Mouse (Mus musculus) monocyte, adult 59 days (primary cell): ENCODE measurements around the gene Cfap97. TPM values are rescaled to one million over a fixed set of nuclear protein-coding genes. Genes with fewer than 3 reads are reported as not detected.

ENCODE experiments used
- total RNA-seq, 2 experiments: library from RNA; stranded (reverse); gene quantifications; one replicate each; pipeline ENCODE4 v1.2.4; 2023

Gene Cfap97
- 1 to 10 TPM; 8.3 to 8.7 TPM for total RNA-seq

GRCm38 (mm10) chr8:46151202-46152062 lies at the start of gene Cfap97:
TSS of gene Cfap97 (plus strand) at chr8:46151771.

GRCm38 (mm10) chr8:46152064-46153031 lies 777 bp downstream of the Cfap97 start, which contains the start of gene Snx25:
TSS of gene Snx25 (minus strand) at chr8:46152159.

DNA sequence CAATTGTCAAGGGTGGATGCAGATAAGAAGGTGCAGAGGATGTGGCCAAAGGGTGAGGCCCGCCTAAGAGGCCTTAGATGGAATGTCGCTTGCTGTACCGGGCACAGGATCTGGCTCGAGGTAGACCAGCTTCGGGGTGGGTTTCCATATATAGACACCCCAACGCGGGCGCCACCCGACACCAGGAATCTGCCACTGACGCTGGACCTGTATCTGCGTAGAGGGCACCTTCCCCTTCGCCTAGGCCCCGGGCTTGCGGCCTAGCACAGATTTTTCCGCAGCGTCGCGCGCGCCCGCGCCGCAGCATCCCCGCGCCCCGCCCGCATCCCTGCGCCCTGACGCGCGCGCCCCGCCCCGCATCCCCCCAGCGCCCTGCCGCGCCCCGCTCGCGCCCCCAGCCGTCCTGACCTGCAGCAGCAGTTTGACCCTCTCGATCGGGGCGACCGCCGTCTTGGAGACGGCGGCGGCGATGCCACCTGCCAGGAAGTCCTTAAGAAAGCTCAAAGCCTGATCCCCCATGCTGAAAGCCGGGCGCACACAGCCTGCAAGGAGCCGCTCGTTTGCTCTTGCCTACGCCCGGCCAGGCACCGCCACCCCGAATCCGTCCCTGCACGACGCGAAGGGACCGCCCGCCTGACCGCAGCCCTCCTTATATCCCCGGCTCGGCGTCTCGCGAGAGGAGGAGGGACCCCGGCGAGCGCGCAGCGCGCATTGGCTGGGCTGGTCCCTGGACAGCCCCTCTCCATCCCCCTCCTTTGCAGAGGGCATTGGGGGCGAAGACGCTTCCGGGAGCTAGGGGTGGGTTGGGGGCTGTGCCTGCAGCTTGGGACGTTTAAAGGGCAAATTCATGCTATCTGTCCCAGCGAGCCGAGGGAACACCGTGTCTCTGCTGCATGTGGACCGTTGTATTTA lies 59.1 kb downstream of the Cfap97 start, which contains the start of gene Slc25a4:
Gene Slc25a4, minus strand, starts transcription at position 881 of the 912 bp plus-strand sequence.

Other genes with a start within 250 kb of the Cfap97 start
- gene Ccdc110, start 217.2 kb upstream of the Cfap97 start, total RNA-seq: not detected
- under 1 TPM; 0.43 to 0.52 TPM for gene 1700029J07Rik, start 176.5 kb upstream of the Cfap97 start, total RNA-seq
- gene Ufsp2, start 176.2 kb upstream of the Cfap97 start, total RNA-seq: 10 to 100 TPM; 42.8 to 44.2 TPM
- gene Lrp2bp, start 152.5 kb upstream of the Cfap97 start, total RNA-seq: not detected
- gene Ankrd37, start 146.1 kb upstream of the Cfap97 start, total RNA-seq: 1 to 10 TPM; 1.7 to 4.3 TPM
- 10 to 100 TPM; 22.0 to 23.4 TPM for gene Snx25, start 388 bp downstream of the Cfap97 start, total RNA-seq
- gene Slc25a4, start 59.5 kb downstream of the Cfap97 start, total RNA-seq: 10 to 100 TPM; 33.5 to 38.2 TPM
- not detected for gene Helt, start 142.9 kb downstream of the Cfap97 start, total RNA-seq